Mouse (Mus musculus): ENCODE data around the gene Uqcc2. TPM values are rescaled to one million over a fixed set of nuclear protein-coding genes. Genes with fewer than 3 reads are reported as not detected.

Uqcc2 gene
- polyA plus RNA-seq, 1 experiment from 2014 or later = 345 TPM

- Histone ChIP-seq H3K9ac (ENCODE audit: low read length) (0 out of 2 replicates have a peak overlapping the region, but pooled peaks have one; percentile 24), H3K4me2 (ENCODE audit: low read depth) (no peak overlapping the region), H3K27me3 (ENCODE audit: control insufficient read depth, insufficient read depth, low read length) (no peaks in the 10 kb centered on the region), H3K4me1 (ENCODE audit: control insufficient read depth, insufficient read depth, low read length) (peaks cover 13% of the 10 kb centered on the region; the same call in 1 of the 2 replicates), H3K4me3 (ENCODE audit: low read depth, low read length) (no peak overlapping the region), H3K9me3 (ENCODE audit: control insufficient read depth, low read length) (no peaks in the 10 kb centered on the region), H3K27ac (ENCODE audit: low read depth, low read length) (no peak overlapping the region), H3K36me3 (ENCODE audit: control insufficient read depth, insufficient read depth, low read length) (no peaks in the 10 kb centered on the region)
- no peak for ATAC-seq (ENCODE audit: insufficient read depth, low FRiP score, low TSS enrichment)
- 67% methylated on average over 8 of the region's 8 CpGs for WGBS
- no peak for DNase-seq (ENCODE audit: low spot score)
Observed at GRCm38 (mm10) chr17:27152976-27153723, 19.4 kb upstream of the Uqcc2 start.

GRCm38 (mm10) chr17:27151411-27151810 lies 17.7 kb upstream of the Uqcc2 start:
- H3K4me3 ChIP-seq (ENCODE audit: low read depth, low read length) = no peak overlapping the region
- no peak overlapping the region for H3K9ac ChIP-seq (ENCODE audit: low read length)
- H3K4me1 ChIP-seq (ENCODE audit: control insufficient read depth, insufficient read depth, low read length) = peaks cover 16% of the 10 kb centered on the region; the same call in 1 of the 2 replicates
- WGBS = 72% methylated on average over 8 of the region's 8 CpGs
- no peak overlapping the region for H3K4me2 ChIP-seq (ENCODE audit: low read depth)
- no peaks in the 10 kb centered on the region for H3K9me3 ChIP-seq (ENCODE audit: control insufficient read depth, low read length)
- H3K27me3 ChIP-seq (ENCODE audit: control insufficient read depth, insufficient read depth, low read length) = no peaks in the 10 kb centered on the region
- ATAC-seq (ENCODE audit: insufficient read depth, low FRiP score, low TSS enrichment) (no peak), DNase-seq (ENCODE audit: low spot score) (no peak)
- no peaks in the 10 kb centered on the region for H3K36me3 ChIP-seq (ENCODE audit: control insufficient read depth, insufficient read depth, low read length)
- H3K27ac ChIP-seq (ENCODE audit: low read depth, low read length) = no peak overlapping the region

- ATAC-seq (ENCODE audit: insufficient read depth, low FRiP score, low TSS enrichment) = no peak
- Histone ChIP-seq H3K36me3 (ENCODE audit: control insufficient read depth, insufficient read depth, low read length) (no peaks in the 10 kb centered on the region), H3K27me3 (ENCODE audit: control insufficient read depth, insufficient read depth, low read length) (no peaks in the 10 kb centered on the region), H3K9ac (ENCODE audit: low read length) (no peak overlapping the region), H3K9me3 (ENCODE audit: control insufficient read depth, low read length) (no peaks in the 10 kb centered on the region), H3K4me3 (ENCODE audit: low read depth, low read length) (no peak overlapping the region), H3K27ac (ENCODE audit: low read depth, low read length) (no peak overlapping the region), H3K4me2 (ENCODE audit: low read depth) (no peak overlapping the region), H3K4me1 (ENCODE audit: control insufficient read depth, insufficient read depth, low read length) (peaks cover 16% of the 10 kb centered on the region)
- no peak for DNase-seq (ENCODE audit: low spot score)
- WGBS = 81% methylated on average over 7 of the region's 7 CpGs
Observed at GRCm38 (mm10) chr17:27150871-27151270, 17.2 kb upstream of the Uqcc2 start.

- H3K27me3 ChIP-seq (ENCODE audit: control insufficient read depth, insufficient read depth, low read length) = no peaks in the 10 kb centered on the region
- peak overlapping the region; percentile 14; the same call in 1 of the 2 replicates for H3K9ac ChIP-seq (ENCODE audit: low read length)
- H3K4me1 ChIP-seq (ENCODE audit: control insufficient read depth, insufficient read depth, low read length) = peaks cover 17% of the 10 kb centered on the region
- H3K4me3 ChIP-seq (ENCODE audit: low read depth, low read length) = no peak overlapping the region
- H3K4me2 ChIP-seq (ENCODE audit: low read depth) = no peak overlapping the region
- H3K36me3 ChIP-seq (ENCODE audit: control insufficient read depth, insufficient read depth, low read length) = no peaks in the 10 kb centered on the region
- 22% methylated on average over 8 of the region's 8 CpGs for WGBS
- no peak for DNase-seq (ENCODE audit: low spot score)
- no peaks in the 10 kb centered on the region for H3K9me3 ChIP-seq (ENCODE audit: control insufficient read depth, low read length)
- ATAC-seq (ENCODE audit: insufficient read depth, low FRiP score, low TSS enrichment) = no peak
- H3K27ac ChIP-seq (ENCODE audit: low read depth, low read length) = peak overlapping the region; percentile 3; the same call in 1 of the 2 replicates
Observed at GRCm38 (mm10) chr17:27146323-27146923, 12.7 kb upstream of the Uqcc2 start.

GRCm38 (mm10) chr17:27144152-27144551 lies 10.4 kb upstream of the Uqcc2 start:
- ATAC-seq (ENCODE audit: insufficient read depth, low FRiP score, low TSS enrichment) (no peak), DNase-seq (ENCODE audit: low spot score) (no peak)
- Histone ChIP-seq H3K27me3 (ENCODE audit: control insufficient read depth, insufficient read depth, low read length) (no peaks in the 10 kb centered on the region), H3K27ac (ENCODE audit: low read depth, low read length) (no peak overlapping the region), H3K4me1 (ENCODE audit: control insufficient read depth, insufficient read depth, low read length) (peaks cover 23% of the 10 kb centered on the region), H3K36me3 (ENCODE audit: control insufficient read depth, insufficient read depth, low read length) (no peaks in the 10 kb centered on the region), H3K4me2 (ENCODE audit: low read depth) (no peak overlapping the region), H3K4me3 (ENCODE audit: low read depth, low read length) (no peak overlapping the region), H3K9me3 (ENCODE audit: control insufficient read depth, low read length) (no peaks in the 10 kb centered on the region), H3K9ac (ENCODE audit: low read length) (no peak overlapping the region)
- WGBS = 72% methylated on average over 4 of the region's 4 CpGs

- Histone ChIP-seq H3K27ac (ENCODE audit: low read depth, low read length) (no peak overlapping the region), H3K4me3 (ENCODE audit: low read depth, low read length) (no peak overlapping the region), H3K27me3 (ENCODE audit: control insufficient read depth, insufficient read depth, low read length) (no peaks in the 10 kb centered on the region), H3K36me3 (ENCODE audit: control insufficient read depth, insufficient read depth, low read length) (no peaks in the 10 kb centered on the region), H3K4me2 (ENCODE audit: low read depth) (no peak overlapping the region), H3K9ac (ENCODE audit: low read length) (no peak overlapping the region), H3K4me1 (ENCODE audit: control insufficient read depth, insufficient read depth, low read length) (peaks cover 23% of the 10 kb centered on the region), H3K9me3 (ENCODE audit: control insufficient read depth, low read length) (no peaks in the 10 kb centered on the region)
- 44% methylated on average over 10 of the region's 10 CpGs for WGBS
- ATAC-seq (ENCODE audit: insufficient read depth, low FRiP score, low TSS enrichment) (no peak), DNase-seq (ENCODE audit: low spot score) (no peak)
Observed at GRCm38 (mm10) chr17:27141971-27142450, 8.3 kb upstream of the Uqcc2 start.

GRCm38 (mm10) chr17:27140262-27140661 lies 6.5 kb upstream of the Uqcc2 start:
- Histone ChIP-seq H3K27me3 (ENCODE audit: control insufficient read depth, insufficient read depth, low read length) (no peaks in the 10 kb centered on the region), H3K9ac (ENCODE audit: low read length) (no peak overlapping the region), H3K9me3 (ENCODE audit: control insufficient read depth, low read length) (no peaks in the 10 kb centered on the region), H3K27ac (ENCODE audit: low read depth, low read length) (no peak overlapping the region), H3K4me2 (ENCODE audit: low read depth) (no peak overlapping the region), H3K4me3 (ENCODE audit: low read depth, low read length) (no peak overlapping the region), H3K4me1 (ENCODE audit: control insufficient read depth, insufficient read depth, low read length) (peaks cover 14% of the 10 kb centered on the region; the same call in 1 of the 2 replicates), H3K36me3 (ENCODE audit: control insufficient read depth, insufficient read depth, low read length) (no peaks in the 10 kb centered on the region)
- ATAC-seq (ENCODE audit: insufficient read depth, low FRiP score, low TSS enrichment) (no peak), DNase-seq (ENCODE audit: low spot score) (no peak)
- 67% methylated on average over 9 of the region's 9 CpGs for WGBS

GRCm38 (mm10) chr17:27139304-27139703 lies 5.6 kb upstream of the Uqcc2 start:
- Histone ChIP-seq H3K36me3 (ENCODE audit: control insufficient read depth, insufficient read depth, low read length) (no peaks in the 10 kb centered on the region), H3K4me2 (ENCODE audit: low read depth) (no peak overlapping the region), H3K9ac (ENCODE audit: low read length) (no peak overlapping the region), H3K4me3 (ENCODE audit: low read depth, low read length) (no peak overlapping the region), H3K4me1 (ENCODE audit: control insufficient read depth, insufficient read depth, low read length) (peaks cover 14% of the 10 kb centered on the region; the same call in 1 of the 2 replicates), H3K9me3 (ENCODE audit: control insufficient read depth, low read length) (no peaks in the 10 kb centered on the region), H3K27ac (ENCODE audit: low read depth, low read length) (no peak overlapping the region), H3K27me3 (ENCODE audit: control insufficient read depth, insufficient read depth, low read length) (no peaks in the 10 kb centered on the region)
- 52% methylated on average over 7 of the region's 7 CpGs for WGBS
- ATAC-seq (ENCODE audit: insufficient read depth, low FRiP score, low TSS enrichment) = no peak
- no peak for DNase-seq (ENCODE audit: low spot score)
